8 mouse cellular contexts compared by ENCODE assay signal in genomic region chr7:100495042-100495441, GRCm38 (mm10). TPM values are rescaled to one million over a fixed set of nuclear protein-coding genes. Genes with fewer than 3 reads are reported as not detected.
DNase-seq lines count a peak whose midpoint lies in the region; ATAC-seq and TF ChIP-seq lines count a peak whose summit lies in the region.

No protein-coding gene starts in this region.

- H3K9me3 ChIP-seq in forebrain, embryonic 10.5 days, result no peaks in the 10 kb centered on the region
- H3K9me3 ChIP-seq in intestine, embryonic 16.5 days (ENCODE audit: control insufficient read depth, low read length), result no peaks in the 10 kb centered on the region
- H3K9me3 ChIP-seq in neural tube, embryonic 12.5 days, result no peaks in the 10 kb centered on the region

- TF ChIP-seq CTCF in left cerebral cortex, adult 2 months (IDR thresholded peaks at IDR 0.05), result no peak

- H3K27me3 ChIP-seq in forebrain, embryonic 10.5 days (ENCODE audit: poor library complexity, severe bottlenecking), result peaks cover 36% of the 10 kb centered on the region
- no peaks in the 10 kb centered on the region for H3K27me3 ChIP-seq in intestine, embryonic 16.5 days (replicated peaks; ENCODE audit: control insufficient read depth, insufficient read depth, low read length)
- H3K27me3 ChIP-seq in neural tube, embryonic 12.5 days (replicated peaks), result peaks cover 10% of the 10 kb centered on the region; the same call in 1 of the 2 replicates

- H3K36me3 ChIP-seq in forebrain, embryonic 10.5 days (replicated peaks), result peaks cover 32% of the 10 kb centered on the region
- H3K36me3 ChIP-seq in intestine, embryonic 16.5 days (ENCODE audit: control insufficient read depth, insufficient read depth, low read length), result peaks cover 18% of the 10 kb centered on the region; the same call in 1 of the 2 replicates
- peaks cover 11% of the 10 kb centered on the region; the same call in 1 of the 2 replicates for H3K36me3 ChIP-seq in neural tube, embryonic 12.5 days

- ATAC-seq in intestine, embryonic 16.5 days, result no peak
- no peak for ATAC-seq in neural tube, embryonic 12.5 days (ENCODE audit: low FRiP score, low read depth)

- intact Hi-C loops in left cerebral cortex, adult 2 months (cut with DNase I), result no loop called here
- intact Hi-C loops in left cerebral cortex, postnatal 25 days (cut with DNase I), result loop anchor here (5.0 kb wide), 1 partner anchor 68 kb away; no protein-coding TSS in a partner anchor

- H3K27ac ChIP-seq in left cerebral cortex, adult 2 months, result peak overlapping the region; percentile 75
- peak overlapping the region; percentile 87 for H3K27ac ChIP-seq in forebrain, embryonic 10.5 days
- peak overlapping the region; percentile 89 for H3K27ac ChIP-seq in intestine, embryonic 16.5 days (ENCODE audit: low read length)
- H3K27ac ChIP-seq in neural tube, embryonic 12.5 days, result no peak overlapping the region

- WGBS in forebrain, embryonic 10.5 days, result 39% methylated on average over 8 of the region's 8 CpGs
- WGBS in intestine, embryonic 16.5 days, result 38% methylated on average over 8 of the region's 8 CpGs
- WGBS in neural tube, embryonic 12.5 days, result 63% methylated on average over 8 of the region's 8 CpGs

- peak overlapping the region; percentile 18 for H3K4me3 ChIP-seq in left cerebral cortex, adult 2 months
- H3K4me3 ChIP-seq in forebrain, embryonic 10.5 days, result peak overlapping the region; percentile 64
- peak overlapping the region; percentile 52 for H3K4me3 ChIP-seq in intestine, embryonic 16.5 days (ENCODE audit: low read length)
- no peak overlapping the region for H3K4me3 ChIP-seq in neural tube, embryonic 12.5 days

- no peak for DNase-seq in left cerebral cortex, adult 2 months (ENCODE audit: extremely low spot score in 1 of 2, low spot score in 2 of 2)
- DNase-seq in left cerebral cortex, postnatal 25 days (ENCODE audit: low spot score in 2 of 2), result no peak
- peak; percentile 33 for DNase-seq in forebrain, embryonic 10.5 days (ENCODE audit: extremely low spot score, low spot score)
- no peak for DNase-seq in cerebellum, adult 8-10 months
- DNase-seq in gastrocnemius, postnatal 10 days, result no peak
- no peak for DNase-seq in frontal cortex, postnatal 10 days (ENCODE audit: low spot score in 2 of 2)

- H3K4me2 ChIP-seq in intestine, embryonic 16.5 days (ENCODE audit: low read depth, low read length), result peak overlapping the region; percentile 89
- H3K4me2 ChIP-seq in neural tube, embryonic 12.5 days (replicated peaks), result peak overlapping the region; percentile 86

- H3K9ac ChIP-seq in intestine, embryonic 16.5 days (ENCODE audit: low read depth, low read length), result peak overlapping the region; percentile 78
- H3K9ac ChIP-seq in neural tube, embryonic 12.5 days, result 0 out of 2 replicates have a peak overlapping the region, but pooled peaks have one; percentile 17

- peaks cover 49% of the 10 kb centered on the region for H3K4me1 ChIP-seq in forebrain, embryonic 10.5 days
- peaks cover 18% of the 10 kb centered on the region for H3K4me1 ChIP-seq in intestine, embryonic 16.5 days (ENCODE audit: control insufficient read depth, insufficient read depth, low read length)
- H3K4me1 ChIP-seq in neural tube, embryonic 12.5 days, result peaks cover 36% of the 10 kb centered on the region

RNA-seq across cellular contexts. Expression of gene Ucp2, which starts 1.9 kb away (rescaled TPM):
- 10 to 100 TPM; 69.0 to 79.3 TPM for total RNA-seq in left cerebral cortex, adult 2 months (2021)
- total RNA-seq in left cerebral cortex, postnatal 25 days (2021), result 10 to 100 TPM; 77.1 to 78.9 TPM
- polyA plus RNA-seq in forebrain, embryonic 10.5 days (2016; fragmentation: Nextera tagmentation; extraction: Ambion mirVana), result 78.7 and 93.9 TPM in 2 replicates
- polyA plus RNA-seq in intestine, embryonic 16.5 days (2015; fragmentation: Nextera tagmentation; extraction: Ambion mirVana), result 368 and 382 TPM in 2 replicates
- 110 and 111 TPM in 2 replicates for polyA plus RNA-seq in neural tube, embryonic 12.5 days (2016; fragmentation: Nextera tagmentation; extraction: Ambion mirVana)
- total RNA-seq in gastrocnemius, postnatal 10 days (2021), result 100 to 1,000 TPM; 133 to 155 TPM

RNA-seq across cellular contexts. Expression of gene Dnajb13, which starts 19.7 kb away (rescaled TPM):
- total RNA-seq in left cerebral cortex, adult 2 months (2021), result under 1 TPM; 0.28 to 0.50 TPM
- under 1 TPM; 0.25 to 0.60 TPM for total RNA-seq in left cerebral cortex, postnatal 25 days (2021)
- polyA plus RNA-seq in forebrain, embryonic 10.5 days (2016; fragmentation: Nextera tagmentation; extraction: Ambion mirVana), result 0.26 and 0.30 TPM in 2 replicates
- polyA plus RNA-seq in intestine, embryonic 16.5 days (2015; fragmentation: Nextera tagmentation; extraction: Ambion mirVana), result 0.48 and 0.50 TPM in 2 replicates
- polyA plus RNA-seq in neural tube, embryonic 12.5 days (2016; fragmentation: Nextera tagmentation; extraction: Ambion mirVana), result 0.56 and 0.78 TPM in 2 replicates
- not detected for total RNA-seq in gastrocnemius, postnatal 10 days (2021)

RNA-seq across cellular contexts. Expression of gene Ucp3, which starts 22.3 kb away (rescaled TPM):
- total RNA-seq in left cerebral cortex, adult 2 months (2021), result 1 to 10 TPM; 2.9 TPM
- 1 to 10 TPM; 2.4 to 2.5 TPM for total RNA-seq in left cerebral cortex, postnatal 25 days (2021)
- polyA plus RNA-seq in forebrain, embryonic 10.5 days (2016; fragmentation: Nextera tagmentation; extraction: Ambion mirVana), result not detected in 2 replicates
- polyA plus RNA-seq in intestine, embryonic 16.5 days (2015; fragmentation: Nextera tagmentation; extraction: Ambion mirVana), result not detected in 2 replicates
- not detected in 2 replicates for polyA plus RNA-seq in neural tube, embryonic 12.5 days (2016; fragmentation: Nextera tagmentation; extraction: Ambion mirVana)
- total RNA-seq in gastrocnemius, postnatal 10 days (2021), result 10 to 100 TPM; 77.1 to 79.5 TPM

RNA-seq across cellular contexts. Expression of gene Coa4, which starts 41.8 kb away (rescaled TPM):
- 10 to 100 TPM in 1 of 2 experiments, 1 to 10 TPM in 1; 9.3 to 12.3 TPM for total RNA-seq in left cerebral cortex, adult 2 months (2021)
- total RNA-seq in left cerebral cortex, postnatal 25 days (2021), result 10 to 100 TPM; 10.2 to 11.2 TPM
- polyA plus RNA-seq in forebrain, embryonic 10.5 days (2016; fragmentation: Nextera tagmentation; extraction: Ambion mirVana), result 20.4 and 20.6 TPM in 2 replicates
- 59.2 and 59.3 TPM in 2 replicates for polyA plus RNA-seq in intestine, embryonic 16.5 days (2015; fragmentation: Nextera tagmentation; extraction: Ambion mirVana)
- 16.3 and 17.5 TPM in 2 replicates for polyA plus RNA-seq in neural tube, embryonic 12.5 days (2016; fragmentation: Nextera tagmentation; extraction: Ambion mirVana)
- 1 to 10 TPM; 8.2 to 8.9 TPM for total RNA-seq in gastrocnemius, postnatal 10 days (2021)

Comparison
In these comparisons a context has a peak if more than half of its experiments do, and no peak if none do; other contexts are left out.
1. RNA of gene Ucp3, which starts 22.3 kb away (total RNA-seq): 77.1 to 79.5 TPM in gastrocnemius, postnatal 10 days; 2.9 TPM in left cerebral cortex, adult 2 months and 2.4 to 2.5 TPM in left cerebral cortex, postnatal 25 days; every median in the first group is over 10 times any median in the second.